Mouse (Mus musculus): ENCODE data around the gene Igflr1. TPM values are rescaled to one million over a fixed set of nuclear protein-coding genes. Genes with fewer than 3 reads are reported as not detected.

Igflr1 gene
- polyA plus RNA-seq, 1 experiment: 17.0 TPM

DNA sequence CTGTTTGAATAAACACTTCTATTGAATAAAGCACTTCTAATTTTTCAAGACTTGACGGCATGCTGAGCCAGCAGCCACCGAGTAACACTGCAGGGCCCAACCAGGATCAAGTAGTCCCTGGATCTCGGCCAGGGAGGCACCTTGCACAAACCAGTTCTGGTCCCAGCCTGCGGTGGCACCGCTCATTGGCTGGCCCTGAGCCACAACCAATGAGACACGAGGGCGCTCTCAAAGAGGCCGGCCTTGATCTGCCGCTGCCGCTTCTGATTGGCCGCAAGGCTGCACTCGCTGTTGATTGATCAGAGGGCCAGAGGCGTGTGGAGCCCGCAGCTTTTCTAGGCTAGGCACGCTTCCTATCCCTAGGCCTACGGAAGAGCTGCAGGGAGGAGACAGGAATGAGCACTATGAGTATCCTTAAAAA lies 34.7 kb downstream of the Igflr1 start:
- no peak overlapping the region for H3K27ac ChIP-seq (ENCODE audit: insufficient read depth, low read length)
- TF ChIP-seq CTCF (IDR thresholded peaks at IDR 0.05; ENCODE audit: extremely low read depth, insufficient read depth, insufficient read length, insufficient replicate concordance): no peak
- TF ChIP-seq POLR2A (IDR thresholded peaks at IDR 0.05; ENCODE audit: low read depth, low read length): no peak
- no peak overlapping the region for H3K4me3 ChIP-seq (ENCODE audit: extremely low read depth, insufficient read depth, insufficient read length)
- H3K36me3 ChIP-seq (ENCODE audit: control insufficient read depth, insufficient read depth, low read length): no peaks in the 10 kb centered on the region
- 4% methylated on average over 16 of the region's 16 CpGs for WGBS
- H3K27me3 ChIP-seq (ENCODE audit: control insufficient read depth, insufficient read depth, low read length): no peaks in the 10 kb centered on the region
- DNase-seq (ENCODE audit: low read depth in 1 of 2, low spot score in 2 of 2): peak in 1 of 2 experiments; percentile 48
- H3K4me1 ChIP-seq (ENCODE audit: control insufficient read depth, insufficient read depth, insufficient read length): no peaks in the 10 kb centered on the region

DNA sequence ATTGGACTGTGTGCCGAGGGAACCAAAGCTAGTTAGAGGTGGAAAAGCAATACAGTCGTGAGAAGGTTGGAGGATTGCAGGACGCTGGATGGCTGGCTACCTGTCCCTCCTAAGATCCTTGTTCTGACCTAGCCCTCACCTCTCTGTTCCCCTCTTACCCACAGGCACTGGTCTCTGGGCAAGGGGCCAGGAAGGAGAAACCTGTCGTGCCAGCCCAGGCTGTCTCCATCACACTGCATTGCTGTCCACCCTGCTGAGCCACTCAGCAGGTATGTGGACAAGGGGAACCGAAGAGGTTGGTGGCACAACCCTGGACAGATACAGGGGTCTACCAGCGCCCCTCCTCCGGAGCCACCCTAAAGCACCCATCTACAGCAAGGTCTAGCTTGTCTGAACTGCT lies 35.4 kb downstream of the Igflr1 start:
- TF ChIP-seq POLR2A (IDR thresholded peaks at IDR 0.05; ENCODE audit: low read depth, low read length): no peak
- no peak for TF ChIP-seq CTCF (IDR thresholded peaks at IDR 0.05; ENCODE audit: extremely low read depth, insufficient read depth, insufficient read length, insufficient replicate concordance)
- Histone ChIP-seq H3K27me3 (ENCODE audit: control insufficient read depth, insufficient read depth, low read length) (no peaks in the 10 kb centered on the region), H3K27ac (ENCODE audit: insufficient read depth, low read length) (no peak overlapping the region), H3K36me3 (ENCODE audit: control insufficient read depth, insufficient read depth, low read length) (no peaks in the 10 kb centered on the region), H3K4me1 (ENCODE audit: control insufficient read depth, insufficient read depth, insufficient read length) (no peaks in the 10 kb centered on the region), H3K4me3 (ENCODE audit: extremely low read depth, insufficient read depth, insufficient read length) (no peak overlapping the region)
- WGBS: 79% methylated on average over 7 of the region's 7 CpGs
- no peak for DNase-seq (ENCODE audit: low read depth in 1 of 2, low spot score in 2 of 2)

DNA sequence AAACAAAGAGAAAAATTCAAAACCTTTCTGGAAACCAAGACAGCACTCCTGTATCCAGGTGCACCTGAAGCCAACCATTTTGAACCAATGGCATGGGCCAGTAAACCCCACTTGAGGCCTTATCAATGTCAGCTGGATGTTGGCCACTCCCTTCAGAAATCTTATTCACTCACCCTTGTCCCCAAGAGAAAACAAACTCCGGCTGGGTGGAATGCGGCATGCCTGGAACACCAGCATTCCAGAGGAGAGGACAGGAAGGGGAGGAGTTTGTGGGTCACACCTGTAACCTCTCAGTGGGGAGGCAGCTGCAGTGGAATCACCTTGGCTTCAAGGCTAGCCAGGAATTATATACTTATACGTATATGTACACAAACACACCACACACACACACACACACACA lies 37.4 kb downstream of the Igflr1 start:
- Histone ChIP-seq H3K27me3 (ENCODE audit: control insufficient read depth, insufficient read depth, low read length) (no peaks in the 10 kb centered on the region), H3K36me3 (ENCODE audit: control insufficient read depth, insufficient read depth, low read length) (no peaks in the 10 kb centered on the region), H3K4me1 (ENCODE audit: control insufficient read depth, insufficient read depth, insufficient read length) (no peaks in the 10 kb centered on the region), H3K27ac (ENCODE audit: insufficient read depth, low read length) (no peak overlapping the region), H3K4me3 (ENCODE audit: extremely low read depth, insufficient read depth, insufficient read length) (no peak overlapping the region)
- 82% methylated on average over 3 of the region's 3 CpGs for WGBS
- TF ChIP-seq CTCF (IDR thresholded peaks at IDR 0.05; ENCODE audit: extremely low read depth, insufficient read depth, insufficient read length, insufficient replicate concordance): no peak
- no peak for TF ChIP-seq POLR2A (IDR thresholded peaks at IDR 0.05; ENCODE audit: low read depth, low read length)
- no peak for DNase-seq (ENCODE audit: low read depth in 1 of 2, low spot score in 2 of 2)

DNA sequence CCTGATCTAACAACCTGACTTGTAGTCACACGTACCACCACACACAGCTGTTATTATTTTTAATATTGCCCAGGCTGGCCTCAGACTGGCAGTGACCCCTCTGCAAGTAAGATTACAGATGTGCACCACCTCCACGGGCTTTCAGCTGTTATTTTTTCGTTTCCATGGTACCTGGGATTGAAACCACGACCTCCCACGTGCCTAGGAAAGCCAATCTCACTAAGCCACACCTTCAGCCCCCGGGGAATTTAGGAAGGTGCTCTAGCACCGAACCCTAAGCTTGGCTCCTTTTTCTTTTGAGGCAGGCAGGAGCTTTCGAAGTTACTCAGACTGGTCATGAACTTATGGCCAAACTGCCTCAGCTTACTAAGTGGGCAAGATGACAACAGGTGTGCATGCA lies 39.2 kb downstream of the Igflr1 start:
- no peak overlapping the region for H3K4me3 ChIP-seq (ENCODE audit: extremely low read depth, insufficient read depth, insufficient read length)
- 47% methylated on average over 8 of the region's 8 CpGs for WGBS
- no peaks in the 10 kb centered on the region for H3K27me3 ChIP-seq (ENCODE audit: control insufficient read depth, insufficient read depth, low read length)
- no peak for TF ChIP-seq CTCF (IDR thresholded peaks at IDR 0.05; ENCODE audit: extremely low read depth, insufficient read depth, insufficient read length, insufficient replicate concordance)
- TF ChIP-seq POLR2A (IDR thresholded peaks at IDR 0.05; ENCODE audit: low read depth, low read length): no peak
- no peaks in the 10 kb centered on the region for H3K36me3 ChIP-seq (ENCODE audit: control insufficient read depth, insufficient read depth, low read length)
- DNase-seq (ENCODE audit: low read depth in 1 of 2, low spot score in 2 of 2): no peak
- no peaks in the 10 kb centered on the region for H3K4me1 ChIP-seq (ENCODE audit: control insufficient read depth, insufficient read depth, insufficient read length)
- no peak overlapping the region for H3K27ac ChIP-seq (ENCODE audit: insufficient read depth, low read length)

DNA sequence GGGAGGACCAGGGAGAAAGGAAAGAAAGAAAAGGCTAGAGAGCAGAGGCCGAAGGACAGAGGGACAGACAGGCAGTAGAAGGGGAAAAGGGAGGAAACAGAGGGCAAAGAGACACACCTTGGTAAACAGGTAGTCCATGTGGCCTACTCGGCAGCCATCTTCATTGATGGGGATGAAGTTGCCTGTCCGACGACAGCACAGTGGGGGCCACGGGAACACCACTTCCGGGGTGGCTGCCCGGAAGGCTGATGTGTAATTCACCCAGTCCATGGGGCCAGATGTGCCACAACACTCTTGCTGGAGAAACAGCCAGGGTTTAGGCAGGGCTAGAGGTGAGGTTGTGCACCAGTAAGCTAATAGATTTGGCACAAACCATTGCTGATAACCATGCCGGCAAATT lies 39.7 kb downstream of the Igflr1 start:
- TF ChIP-seq POLR2A (IDR thresholded peaks at IDR 0.05; ENCODE audit: low read depth, low read length): no peak
- TF ChIP-seq CTCF (IDR thresholded peaks at IDR 0.05; ENCODE audit: extremely low read depth, insufficient read depth, insufficient read length, insufficient replicate concordance): no peak
- no peaks in the 10 kb centered on the region for H3K36me3 ChIP-seq (ENCODE audit: control insufficient read depth, insufficient read depth, low read length)
- 87% methylated on average over 8 of the region's 8 CpGs for WGBS
- H3K27ac ChIP-seq (ENCODE audit: insufficient read depth, low read length): no peak overlapping the region
- no peak overlapping the region for H3K4me3 ChIP-seq (ENCODE audit: extremely low read depth, insufficient read depth, insufficient read length)
- H3K27me3 ChIP-seq (ENCODE audit: control insufficient read depth, insufficient read depth, low read length): no peaks in the 10 kb centered on the region
- H3K4me1 ChIP-seq (ENCODE audit: control insufficient read depth, insufficient read depth, insufficient read length): no peaks in the 10 kb centered on the region
- DNase-seq (ENCODE audit: low read depth in 1 of 2, low spot score in 2 of 2): no peak

DNA sequence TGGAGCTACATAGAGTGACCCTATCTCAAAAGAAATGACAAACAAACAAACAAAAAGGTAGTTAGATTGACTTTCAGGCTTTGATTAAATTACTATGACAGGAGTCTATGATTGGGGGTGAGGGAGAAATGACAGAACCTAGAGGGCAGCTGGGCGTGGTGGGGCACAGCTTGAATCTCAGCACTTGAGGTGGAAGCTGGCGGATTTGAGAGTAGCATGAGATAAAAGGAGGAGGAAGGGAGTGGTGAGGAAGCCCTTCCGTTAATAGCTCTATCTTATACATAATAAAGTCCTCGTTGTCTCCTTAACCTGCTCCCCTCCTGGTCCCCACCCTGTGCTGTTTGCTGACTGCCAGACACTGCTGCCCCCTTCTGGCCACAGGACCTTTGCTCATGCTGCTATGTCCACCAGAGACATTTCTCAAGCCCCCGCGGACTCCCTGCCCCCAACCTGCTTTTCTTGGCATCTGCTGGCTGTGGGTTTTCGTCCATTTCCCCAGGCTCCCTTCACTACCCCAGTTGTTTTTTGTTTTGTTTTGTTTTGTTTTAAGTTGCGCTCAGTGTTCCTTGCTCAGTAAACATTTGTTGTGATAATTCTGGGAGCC lies 42.6 kb downstream of the Igflr1 start:
- peak in 1 of 2 experiments; percentile 61 for DNase-seq (ENCODE audit: low read depth in 1 of 2, low spot score in 2 of 2)
- H3K36me3 ChIP-seq (ENCODE audit: control insufficient read depth, insufficient read depth, low read length): no peaks in the 10 kb centered on the region
- H3K27ac ChIP-seq (ENCODE audit: insufficient read depth, low read length): no peak overlapping the region
- H3K4me1 ChIP-seq (ENCODE audit: control insufficient read depth, insufficient read depth, insufficient read length): no peaks in the 10 kb centered on the region
- TF ChIP-seq CTCF (IDR thresholded peaks at IDR 0.05; ENCODE audit: extremely low read depth, insufficient read depth, insufficient read length, insufficient replicate concordance) (peak; percentile 75; the same call in 1 of the 2 replicates), POLR2A (IDR thresholded peaks at IDR 0.05; ENCODE audit: low read depth, low read length) (no peak)
- H3K4me3 ChIP-seq (ENCODE audit: extremely low read depth, insufficient read depth, insufficient read length): no peak overlapping the region
- WGBS: 23% methylated on average over 8 of the region's 8 CpGs
- no peaks in the 10 kb centered on the region for H3K27me3 ChIP-seq (ENCODE audit: control insufficient read depth, insufficient read depth, low read length)

DNA sequence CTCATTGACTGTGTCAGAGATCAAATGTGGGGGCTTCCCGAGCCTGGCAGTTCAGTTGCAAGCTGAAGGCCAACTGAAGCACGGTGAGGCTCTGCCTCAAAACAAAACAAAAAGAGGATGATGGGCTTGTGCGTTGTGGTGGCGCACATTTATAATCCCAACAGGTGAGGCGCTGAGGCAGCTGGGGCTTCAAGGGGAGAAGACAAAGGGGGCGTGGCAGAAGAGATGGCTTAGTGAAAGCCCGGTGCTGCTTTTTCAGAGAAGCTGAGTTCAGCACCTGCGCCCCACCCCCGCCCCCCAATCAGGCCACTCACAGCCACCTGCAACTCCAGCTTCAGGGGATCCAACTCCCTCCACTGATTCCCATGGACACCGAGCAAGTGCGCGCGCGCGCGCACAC lies 43.2 kb downstream of the Igflr1 start:
- H3K36me3 ChIP-seq (ENCODE audit: control insufficient read depth, insufficient read depth, low read length): no peaks in the 10 kb centered on the region
- no peak overlapping the region for H3K27ac ChIP-seq (ENCODE audit: insufficient read depth, low read length)
- TF ChIP-seq POLR2A (IDR thresholded peaks at IDR 0.05; ENCODE audit: low read depth, low read length): no peak
- TF ChIP-seq CTCF (IDR thresholded peaks at IDR 0.05; ENCODE audit: extremely low read depth, insufficient read depth, insufficient read length, insufficient replicate concordance): no peak
- H3K4me1 ChIP-seq (ENCODE audit: control insufficient read depth, insufficient read depth, insufficient read length): no peaks in the 10 kb centered on the region
- no peaks in the 10 kb centered on the region for H3K27me3 ChIP-seq (ENCODE audit: control insufficient read depth, insufficient read depth, low read length)
- no peak overlapping the region for H3K4me3 ChIP-seq (ENCODE audit: extremely low read depth, insufficient read depth, insufficient read length)
- DNase-seq (ENCODE audit: low read depth in 1 of 2, low spot score in 2 of 2): no peak
- 64% methylated on average over 16 of the region's 16 CpGs for WGBS

Measured in spleen, adult 2 months (tissue).